Mouse (Mus musculus) ES-E14 (cell line): ENCODE results near the gene Lnx1. TPM values are rescaled to one million over a fixed set of nuclear protein-coding genes. Genes with fewer than 3 reads are reported as not detected.

Source experiments
- DNase-seq: peaks from one replicate; pipeline ENCODE4 v3.0.0-alpha.2; 2013; ENCODE audit warnings: low read depth, low spot score
- H3K27ac ChIP-seq: 2 replicates; pipeline ENCODE4 v1.5.1; 2012; ENCODE audit warnings: low read depth, mild to moderate bottlenecking, low read length, moderate library complexity, mixed read lengths; ENCODE audit not compliant: poor library complexity, insufficient read depth, severe bottlenecking
- H3K36me3 ChIP-seq: 2 replicates; pipeline ENCODE4 v1.6.1; 2012; ENCODE audit warnings: mild to moderate bottlenecking, low read length, moderate library complexity, mixed read lengths; ENCODE audit not compliant: control insufficient read depth, poor library complexity, insufficient read depth, severe bottlenecking
- H3K4me1 ChIP-seq, 2 experiments: fragments of 150-350 bp in 1 of 2; sonication (generic) in 1 of 2; 2 replicates each; pipeline ENCODE4 v1.6.1; 2012; ENCODE audit warnings: low read length in 2 of 2, mild to moderate bottlenecking in 1 of 2, mixed read lengths in 1 of 2; ENCODE audit not compliant: control insufficient read depth in 2 of 2, insufficient read depth in 2 of 2, poor library complexity in 1 of 2
- H3K4me3 ChIP-seq, 2 experiments: fragments of 150-350 bp in 1 of 2; sonication (generic) in 1 of 2; 2 replicates each; pipeline ENCODE4 v1.5.1; 2012; ENCODE audit warnings: low read length in 2 of 2, low read depth in 1 of 2, mild to moderate bottlenecking in 1 of 2, mixed read lengths in 1 of 2; ENCODE audit not compliant: insufficient read depth in 1 of 2, poor library complexity in 1 of 2, severe bottlenecking in 1 of 2
- H3K9ac ChIP-seq: 2 replicates; pipeline ENCODE4 v1.6.1; 2012; ENCODE audit warnings: low read depth, mild to moderate bottlenecking, low read length, mixed read lengths; ENCODE audit not compliant: poor library complexity, insufficient read depth, severe bottlenecking
- H3K9me3 ChIP-seq: fragments of 150-350 bp; sonication (generic); 2 replicates; pipeline ENCODE4 v1.6.1; 2012; ENCODE audit warnings: low read depth, mild to moderate bottlenecking, low read length; ENCODE audit not compliant: control insufficient read depth, insufficient read depth
- CHD2 ChIP-seq: IDR thresholded peaks from 2 replicates; pipeline ENCODE4 v1.6.1; 2014; ENCODE audit warnings: mild to moderate bottlenecking, low read depth, low read length, inconsistent platforms
- HCFC1 ChIP-seq: IDR thresholded peaks from 2 replicates; pipeline ENCODE4 v1.6.1; 2012; ENCODE audit warnings: low read length, inconsistent platforms, borderline replicate concordance; ENCODE audit not compliant: insufficient read depth
- MAFK ChIP-seq: IDR thresholded peaks from 2 replicates; pipeline ENCODE4 v1.6.1; 2014; ENCODE audit warnings: mild to moderate bottlenecking, low read depth, low read length, inconsistent platforms; ENCODE audit not compliant: insufficient read depth
- ZC3H11A ChIP-seq: IDR thresholded peaks from 2 replicates; pipeline ENCODE4 v1.6.1; 2012; ENCODE audit warnings: low read depth, mild to moderate bottlenecking, inconsistent platforms, low read length, borderline replicate concordance
- ZNF384 ChIP-seq: IDR thresholded peaks from 2 replicates; pipeline ENCODE4 v1.6.1; 2012; ENCODE audit warnings: low read depth, low read length, inconsistent platforms
- in situ Hi-C, 2 experiments: fragments of 600-800 bp; cut with MboI; formaldehyde crosslinking; loops; one replicate each; pipeline ENCODE4 v1.15.1; 2025; ENCODE audit warnings: low sequenced_read_pairs in 2 of 2, inconsistent platforms in 1 of 2; ENCODE audit not compliant: unreplicated experiment in 2 of 2
- total RNA-seq: library from RNA; depleted of rRNA; stranded (reverse); fragments of 300-350 nt; gene quantifications from 2 replicates; pipeline ENCODE4 v1.2.3, GENCODE M21; 2012; rRNA removed

Gene Lnx1
- total RNA-seq = 0.71 and 1.7 TPM in 2 replicates

GRCm38 (mm10) chr5:74702766-74703165, at the start of gene Lnx1:
Lnx1 (minus strand) TSS chr5:74702912.
- peak; percentile 40 for DNase-seq
- Histone ChIP-seq H3K27ac (peak within 1 kb of the TSS; percentile 39; the same call in 1 of the 2 replicates), H3K4me3 (no peak within 1 kb of the TSS), H3K9me3 (no peaks in the 10 kb centered on the region), H3K36me3 (no peaks in the 10 kb centered on the region), H3K4me1 (peaks cover 0 to 9% of the 10 kb centered on the region in 2 experiments; a peak in 2 of 4 replicates), H3K9ac (no peak within 1 kb of the TSS)
- TF ChIP-seq ZNF384 = no peak
- no peak for TF ChIP-seq HCFC1
- no peak for TF ChIP-seq CHD2
- TF ChIP-seq ZC3H11A = no peak
- TF ChIP-seq MAFK = no peak
- in situ Hi-C loops = no loop called here

GRCm38 (mm10) chr5:74750501-74750900, 47.8 kb upstream of the Lnx1 start:
- no peak for DNase-seq
- Histone ChIP-seq H3K4me1 (no peaks in the 10 kb centered on the region), H3K27ac (no peak overlapping the region), H3K4me3 (no peak overlapping the region), H3K9ac (no peak overlapping the region), H3K36me3 (no peaks in the 10 kb centered on the region), H3K9me3 (no peaks in the 10 kb centered on the region)
- in situ Hi-C loops = no loop called here
- TF ChIP-seq MAFK (no peak), ZNF384 (no peak), CHD2 (no peak), ZC3H11A (no peak), HCFC1 (no peak)

- Histone ChIP-seq H3K4me3 (no peak overlapping the region), H3K4me1 (no peaks in the 10 kb centered on the region), H3K27ac (no peak overlapping the region), H3K9me3 (no peaks in the 10 kb centered on the region), H3K36me3 (no peaks in the 10 kb centered on the region), H3K9ac (no peak overlapping the region)
- TF ChIP-seq CHD2 (no peak), MAFK (no peak)
- in situ Hi-C loops = no loop called here
- no peak for DNase-seq
Observed at GRCm38 (mm10) chr5:74747476-74747875, 44.8 kb upstream of the Lnx1 start.

DNA sequence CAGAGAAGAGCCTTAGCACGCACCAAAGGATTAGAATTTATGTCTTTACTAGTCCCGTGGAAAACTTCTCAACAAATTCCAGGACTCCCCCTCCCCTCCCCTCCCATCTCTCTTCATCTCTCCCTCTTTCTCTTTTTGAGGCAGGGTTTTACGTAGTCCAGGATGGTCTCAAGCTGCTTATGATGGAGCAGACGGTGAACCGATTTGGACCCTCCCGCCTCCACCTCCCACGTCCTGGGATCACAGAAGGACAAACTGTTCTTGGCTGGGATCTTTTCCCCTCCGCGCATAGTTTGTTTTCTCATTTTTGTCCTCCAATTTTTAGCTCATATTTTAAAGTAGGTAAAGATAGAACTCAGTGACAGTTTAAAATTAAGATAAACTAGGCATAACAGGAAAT, 38.2 kb upstream of the Lnx1 start:
- in situ Hi-C loops = no loop called here
- Histone ChIP-seq H3K9ac (no peak overlapping the region), H3K36me3 (no peaks in the 10 kb centered on the region), H3K4me1 (peaks cover 0 to 11% of the 10 kb centered on the region in 2 experiments; a peak in 3 of 4 replicates), H3K4me3 (no peak overlapping the region), H3K27ac (no peak overlapping the region), H3K9me3 (no peaks in the 10 kb centered on the region)
- no peak for TF ChIP-seq MAFK
- no peak for TF ChIP-seq HCFC1
- TF ChIP-seq ZNF384 = no peak
- no peak for TF ChIP-seq ZC3H11A
- no peak for DNase-seq

- Histone ChIP-seq H3K4me3 (no peak overlapping the region), H3K9me3 (no peaks in the 10 kb centered on the region), H3K4me1 (peaks cover 0 to 11% of the 10 kb centered on the region in 2 experiments; a peak in 3 of 4 replicates), H3K36me3 (no peaks in the 10 kb centered on the region), H3K27ac (no peak overlapping the region), H3K9ac (no peak overlapping the region)
- no peak for DNase-seq
- TF ChIP-seq ZC3H11A (no peak), CHD2 (no peak), HCFC1 (no peak), MAFK (no peak), ZNF384 (no peak)
- in situ Hi-C loops = no loop called here
Observed at GRCm38 (mm10) chr5:74739435-74739834, 36.7 kb upstream of the Lnx1 start.
